Mouse (Mus musculus) B cell, adult 2 months (primary cell): Measurements from ENCODE around the gene Pdf.
A peak's percentile ranks its signal among the peaks of the same experiment; 100 is the strongest.
"Not testable (repeated sequence)": the region's sequence is repeated elsewhere in the genome, so short reads cannot be mapped to it uniquely, and the experiment has no call there.

Experiments
- DNase-seq, 2 experiments: peaks; one replicate each; pipeline ENCODE4 v3.0.0; 2022

Gene Pdf

GRCm38 (mm10) chr8:107035641-107036040 lies 12.8 kb downstream of the Pdf start:
- no peak for DNase-seq

GRCm38 (mm10) chr8:107033609-107034008 lies 14.8 kb downstream of the Pdf start:
- DNase-seq, result not testable (repeated sequence)

- DNase-seq, result no peak
These were observed 16.8 kb downstream of the Pdf start for GRCm38 (mm10) chr8:107031577-107032090.

GRCm38 (mm10) chr8:107030650-107031576 lies 17.5 kb downstream of the Pdf start, which contains the start of gene Vps4a:
Vps4a (plus strand) TSS chr8:107031222.
- peak; percentile 98 to 99 for DNase-seq

GRCm38 (mm10) chr8:107030058-107030457 lies 18.4 kb downstream of the Pdf start:
- peak; percentile 12 to 21 for DNase-seq

- DNase-seq, result no peak
These were observed 19.1 kb downstream of the Pdf start for GRCm38 (mm10) chr8:107029310-107029709.

GRCm38 (mm10) chr8:107023479-107023878 lies 24.9 kb downstream of the Pdf start:
- no peak for DNase-seq

- no peak for DNase-seq
These were observed 33.5 kb downstream of the Pdf start for GRCm38 (mm10) chr8:107014915-107015314.

GRCm38 (mm10) chr8:107012666-107013065 lies 35.7 kb downstream of the Pdf start:
- no peak for DNase-seq

- no peak for DNase-seq
These were observed 40.6 kb downstream of the Pdf start for GRCm38 (mm10) chr8:107007795-107008194.

- peak; percentile 91 to 93 for DNase-seq
These were observed 45.9 kb downstream of the Pdf start for GRCm38 (mm10) chr8:107002532-107002931.

GRCm38 (mm10) chr8:106999068-106999467 lies 49.3 kb downstream of the Pdf start:
- DNase-seq, result no peak

- DNase-seq, result no peak
These were observed 51.0 kb downstream of the Pdf start for GRCm38 (mm10) chr8:106997416-106997815.

- DNase-seq, result peak; percentile 25 to 26
These were observed 52.1 kb downstream of the Pdf start for GRCm38 (mm10) chr8:106996339-106996738.
